Mouse (Mus musculus) spleen, adult 2 months (tissue): Measurements from ENCODE around the gene Vangl2.
"Not testable (repeated sequence)": the region's sequence is repeated elsewhere in the genome, so short reads cannot be mapped to it uniquely, and the experiment has no call there.

Experiments used
- CTCF ChIP-seq: fragments of 200-500 bp; IDR thresholded peaks from 2 replicates; pipeline ENCODE4 v1.5.1; 2011; ENCODE audit warnings: mild to moderate bottlenecking, inconsistent platforms; ENCODE audit not compliant: insufficient read depth, insufficient read length, insufficient replicate concordance; ENCODE audit errors: extremely low read depth
- POLR2A ChIP-seq: fragments of 200-500 bp; IDR thresholded peaks from 2 replicates; pipeline ENCODE4 v1.6.1; 2011; ENCODE audit warnings: low read depth, low read length, inconsistent platforms

GRCm38 (mm10) chr1:171974361-171974760, 53.9 kb downstream of the Vangl2 start:
- not testable (repeated sequence) for TF ChIP-seq CTCF, POLR2A
